ENCODE assay signal across 9 mouse cellular contexts in genomic region chr13:56563075-56563474, GRCm38 (mm10). TPM values are rescaled to one million over a fixed set of nuclear protein-coding genes. Genes with fewer than 3 reads are reported as not detected.
DNase-seq lines count a peak whose midpoint lies in the region; ATAC-seq and TF ChIP-seq lines count a peak whose summit lies in the region.
"Had no signal": no experiment of that assay in that cellular context is flagged by ENCODE, and none has a peak within 500 bp of the region (broad histone marks: within the 10 kb centered on the region; RNA-seq: fewer than 3 reads in every experiment).

No protein-coding gene starts in this region.

- H3K9me3 ChIP-seq in liver, embryonic 11.5 days (ENCODE audit: control insufficient read depth, low read length), result no peaks in the 10 kb centered on the region
- no peaks in the 10 kb centered on the region for H3K9me3 ChIP-seq in midbrain, postnatal 0 days (ENCODE audit: low read length)
- H3K9me3 ChIP-seq: liver, embryonic 13.5 days had no signal

- no peak overlapping the region for H3K4me2 ChIP-seq in liver, embryonic 11.5 days
- H3K4me2 ChIP-seq in midbrain, postnatal 0 days (ENCODE audit: low read depth, low read length, poor library complexity, severe bottlenecking), result no peak overlapping the region
- H3K4me2 ChIP-seq: liver, embryonic 13.5 days had no signal

- no peaks in the 10 kb centered on the region for H3K27me3 ChIP-seq in liver, embryonic 11.5 days (replicated peaks; ENCODE audit: control insufficient read depth, insufficient read depth, low read length)
- H3K27me3 ChIP-seq in midbrain, postnatal 0 days (ENCODE audit: insufficient read depth, low read length), result no peaks in the 10 kb centered on the region; the same call in 1 of the 2 replicates
- H3K27me3 ChIP-seq: liver, embryonic 13.5 days had no signal

- no peaks in the 10 kb centered on the region for H3K36me3 ChIP-seq in liver, embryonic 11.5 days (ENCODE audit: control insufficient read depth, insufficient read depth, low read length)
- H3K36me3 ChIP-seq in midbrain, postnatal 0 days (ENCODE audit: insufficient read depth, low read length), result no peaks in the 10 kb centered on the region
- H3K36me3 ChIP-seq: liver, embryonic 13.5 days had no signal

- no peak for ATAC-seq in liver, embryonic 11.5 days (replicated peaks; ENCODE audit: low FRiP score)
- ATAC-seq in midbrain, postnatal 0 days (ENCODE audit: low FRiP score), result no peak

- TF ChIP-seq CTCF in midbrain, postnatal 0 days (IDR thresholded peaks at IDR 0.05), result peak; percentile 64

- no peak overlapping the region for H3K9ac ChIP-seq in liver, embryonic 11.5 days (ENCODE audit: low read depth, low read length)
- H3K9ac ChIP-seq in midbrain, postnatal 0 days (replicated peaks; ENCODE audit: low read length, poor library complexity, severe bottlenecking), result no peak overlapping the region
- H3K9ac ChIP-seq: liver, embryonic 13.5 days had no signal

- peak; percentile 59 for DNase-seq in embryo, embryonic 10 days (ENCODE audit: low spot score)
- no peak for DNase-seq in embryo, embryonic 9.5 days (ENCODE audit: extremely low spot score)
- DNase-seq in liver (peak; percentile 35), R1 (ENCODE audit: low read depth, low spot score) (peak; percentile 30), MN1 (ENCODE audit: low spot score) (no peak)
- no peak for DNase-seq in liver, embryonic 11.5 days (ENCODE audit: low spot score)
- DNase-seq in heart, postnatal 10 days, result peak; percentile 39 to 59
- peak; percentile 44 for DNase-seq in midbrain, postnatal 0 days (ENCODE audit: low spot score)
- DNase-seq: liver, embryonic 13.5 days had no signal

- intact Hi-C loops in heart, postnatal 10 days (cut with DNase I), result no loop called here

- 23% methylated on average over 6 of the region's 6 CpGs for WGBS in liver, embryonic 11.5 days
- 38% methylated on average over 6 of the region's 6 CpGs for WGBS in midbrain, postnatal 0 days

- no peak overlapping the region for H3K27ac ChIP-seq in liver, embryonic 11.5 days (ENCODE audit: low read depth, low read length)
- no peak overlapping the region for H3K27ac ChIP-seq in midbrain, postnatal 0 days (ENCODE audit: low read depth, low read length)
- H3K27ac ChIP-seq: liver, embryonic 13.5 days had no signal

- H3K4me1 ChIP-seq in liver, embryonic 11.5 days (replicated peaks; ENCODE audit: control insufficient read depth, insufficient read depth, low read length), result no peaks in the 10 kb centered on the region
- no peaks in the 10 kb centered on the region for H3K4me1 ChIP-seq in midbrain, postnatal 0 days (ENCODE audit: insufficient read depth, low read length)

- no peak overlapping the region for H3K4me3 ChIP-seq in liver, embryonic 11.5 days (ENCODE audit: low read depth, low read length)
- H3K4me3 ChIP-seq in midbrain, postnatal 0 days (ENCODE audit: low read depth, low read length), result no peak overlapping the region
- H3K4me3 ChIP-seq: liver, embryonic 13.5 days had no signal

RNA-seq across cellular contexts. Expression of gene Lect2, which starts 14.8 kb away (rescaled TPM):
- polyA plus RNA-seq in liver, embryonic 11.5 days (2014; fragmentation: Nextera tagmentation; extraction: Ambion mirVana), result 31.8 and 34.4 TPM in 2 replicates
- not detected for total RNA-seq in heart, postnatal 10 days (2021)
- total RNA-seq in midbrain, postnatal 0 days (2014; rRNA removed), result not detected in 2 replicates
- polyA plus RNA-seq in midbrain, postnatal 0 days (2015; fragmentation: Nextera tagmentation; extraction: Ambion mirVana), result not detected in 2 replicates

RNA-seq across cellular contexts. Expression of gene Fbxl21, which starts 40.8 kb away (rescaled TPM):
- polyA plus RNA-seq in liver, embryonic 11.5 days (2014; fragmentation: Nextera tagmentation; extraction: Ambion mirVana), result 1.2 and 1.3 TPM in 2 replicates
- 1 to 10 TPM; 1.0 to 1.1 TPM for total RNA-seq in heart, postnatal 10 days (2021)
- total RNA-seq in midbrain, postnatal 0 days (2014; rRNA removed), result 5.5 and 7.2 TPM in 2 replicates
- 3.4 and 4.3 TPM in 2 replicates for polyA plus RNA-seq in midbrain, postnatal 0 days (2015; fragmentation: Nextera tagmentation; extraction: Ambion mirVana)

RNA-seq across cellular contexts. Expression of gene Tgfbi, which starts 46.2 kb away (rescaled TPM):
- 27.6 and 28.2 TPM in 2 replicates for polyA plus RNA-seq in liver, embryonic 11.5 days (2014; fragmentation: Nextera tagmentation; extraction: Ambion mirVana)
- 10 to 100 TPM; 18.6 to 21.2 TPM for total RNA-seq in heart, postnatal 10 days (2021)
- total RNA-seq in midbrain, postnatal 0 days (2014; rRNA removed), result 6.3 and 7.5 TPM in 2 replicates
- polyA plus RNA-seq in midbrain, postnatal 0 days (2015; fragmentation: Nextera tagmentation; extraction: Ambion mirVana), result 3.0 and 3.4 TPM in 2 replicates

Comparison
In these comparisons a context has a peak if more than half of its experiments do, and no peak if none do; other contexts are left out.
1. DNase-seq: peak in embryo, embryonic 10 days (single experiment), liver (single experiment), R1 (single experiment), heart, postnatal 10 days (2 of 2) and midbrain, postnatal 0 days (single experiment); none in embryo, embryonic 9.5 days (single experiment), liver, embryonic 11.5 days (single experiment) and MN1 (single experiment).